Mouse (Mus musculus): Measurements from ENCODE around the gene 1700123O20Rik.

DNA sequence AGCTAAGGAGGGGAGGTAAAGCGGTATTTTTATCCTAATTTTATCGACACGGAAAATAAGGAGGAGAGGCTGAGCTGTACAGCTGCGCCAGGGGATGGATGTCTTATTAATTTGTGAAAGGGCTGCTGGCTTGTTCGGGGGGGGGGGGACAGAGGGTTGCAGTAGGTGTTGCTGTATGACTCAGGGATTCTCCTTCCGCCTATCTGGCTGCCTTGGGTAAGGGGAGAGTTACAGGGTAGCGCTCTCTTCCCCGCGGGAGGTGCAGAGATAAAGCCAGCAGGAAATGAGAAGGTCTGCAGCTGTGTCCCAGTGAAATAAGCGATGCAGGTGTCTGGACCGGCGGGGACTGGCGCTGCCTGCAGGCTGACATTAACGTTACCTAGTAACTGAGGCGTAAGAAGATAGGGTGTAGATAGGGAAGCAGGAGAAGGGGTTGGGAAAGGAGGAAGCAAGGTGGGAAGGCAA, 28.6 kb downstream of the 1700123O20Rik start:
- no peak for TF ChIP-seq CTCF (IDR thresholded peaks at IDR 0.05; ENCODE audit: insufficient read depth, low read depth, low read length)
- no peak for TF ChIP-seq POLR2A (IDR thresholded peaks at IDR 0.05; ENCODE audit: insufficient read depth, low read depth, low read length)

Data from olfactory bulb, adult 2 months (tissue).